Mouse (Mus musculus): ENCODE measurements around the gene Med20. TPM values are rescaled to one million over a fixed set of nuclear protein-coding genes. Genes with fewer than 3 reads are reported as not detected.

Med20 gene
- 18.0 and 33.5 TPM in 2 replicates for total RNA-seq (2017)

DNA sequence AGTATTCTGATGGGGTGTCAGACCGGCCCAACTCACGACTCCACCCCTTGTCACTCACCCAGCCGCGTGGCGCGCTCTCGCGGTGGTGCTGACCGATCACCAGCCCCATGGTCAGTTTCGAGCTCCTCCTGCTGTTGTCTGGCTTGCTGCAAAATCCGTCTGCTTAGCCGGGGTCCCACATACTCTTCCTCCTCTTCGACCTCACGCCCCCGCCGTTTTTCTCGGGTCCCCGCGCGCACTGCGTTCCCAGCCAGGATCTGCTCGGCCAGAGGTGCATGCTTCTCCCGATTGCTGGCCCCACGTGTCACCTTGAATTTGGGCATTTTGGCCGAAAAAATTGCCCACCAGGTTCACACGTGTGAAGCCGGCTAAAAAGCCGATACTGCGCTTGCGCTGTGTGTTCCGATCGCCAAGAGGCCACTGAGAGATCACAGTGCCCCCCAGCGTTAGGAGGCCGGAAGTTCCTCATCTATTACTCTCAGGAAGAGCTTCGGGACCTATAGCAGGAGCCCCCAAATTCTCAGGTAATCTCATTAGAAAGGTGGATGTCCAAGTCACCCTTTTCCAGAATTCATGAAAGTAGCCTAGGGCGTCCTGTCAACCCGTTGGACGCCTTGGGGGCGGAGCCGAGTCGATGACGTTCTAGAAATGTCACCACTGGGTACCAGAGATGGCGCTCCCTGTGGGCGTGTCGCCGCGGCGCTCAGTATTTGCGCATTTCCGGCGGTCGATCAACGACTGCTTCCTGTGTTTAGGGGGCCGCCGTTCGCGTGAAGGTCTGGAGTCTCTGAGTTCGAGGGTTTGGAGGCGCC, at the start of gene Med20, which contains the start of the genes Bysl and Gm20517:
TSS of gene Med20 (plus strand) at position 734 of the 812 bp plus-strand sequence.
TSS of gene Bysl (minus strand) at position 644 of the 812 bp plus-strand sequence.
TSS of gene Gm20517 (plus strand) at position 741 of the 812 bp plus-strand sequence.
- peak; percentile 92 to 94 for ATAC-seq (replicated peaks in 1 of 2; ENCODE audit: insufficient read depth in 1 of 2, low FRiP score in 2 of 2, low TSS enrichment in 1 of 2, low read depth in 1 of 2, poor library complexity in 2 of 2, severe bottlenecking in 2 of 2)

DNA sequence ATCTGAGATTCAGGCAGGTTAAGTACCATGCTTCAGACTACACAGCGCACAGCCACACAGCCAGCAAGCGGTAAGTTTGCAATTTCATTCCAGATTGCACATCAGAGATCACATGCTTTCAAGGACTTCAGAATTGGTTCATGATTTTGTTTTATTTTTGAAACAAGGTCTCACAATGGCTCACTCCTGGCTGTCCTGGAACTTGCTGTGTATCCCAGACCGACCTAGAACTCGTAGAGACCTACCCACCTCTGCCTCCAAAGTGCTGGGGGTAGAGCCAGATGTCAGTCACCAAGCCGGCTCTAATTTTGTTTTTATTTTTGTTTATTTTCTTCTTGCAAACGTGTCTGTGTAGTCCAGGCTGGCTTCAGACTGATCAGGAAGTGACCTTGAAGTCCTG, 48.5 kb upstream of the Med20 start:
- ATAC-seq (replicated peaks in 1 of 2; ENCODE audit: insufficient read depth in 1 of 2, low FRiP score in 2 of 2, low TSS enrichment in 1 of 2, low read depth in 1 of 2, poor library complexity in 2 of 2, severe bottlenecking in 2 of 2): no peak

DNA sequence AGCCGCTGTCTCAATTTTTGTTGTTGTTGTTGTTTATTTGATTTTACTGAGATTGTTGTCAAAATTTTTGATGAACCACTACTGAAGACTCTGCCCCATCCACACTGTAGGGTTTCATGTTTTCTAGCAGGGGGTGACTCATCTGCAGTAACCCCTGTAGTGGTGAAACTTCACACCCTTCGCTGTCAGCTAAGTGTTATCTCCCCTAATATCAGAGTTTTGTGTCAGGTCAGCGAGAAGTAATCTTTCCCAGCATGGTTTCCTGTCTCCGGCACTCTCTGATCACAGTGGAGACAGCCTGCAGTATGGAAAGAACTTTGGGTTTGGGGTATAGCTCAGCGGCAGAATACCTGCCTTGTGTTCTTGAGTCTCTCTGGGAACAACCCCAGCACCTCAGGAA, 46.8 kb upstream of the Med20 start:
- no peak for ATAC-seq (replicated peaks in 1 of 2; ENCODE audit: insufficient read depth in 1 of 2, low FRiP score in 2 of 2, low TSS enrichment in 1 of 2, low read depth in 1 of 2, poor library complexity in 2 of 2, severe bottlenecking in 2 of 2)

DNA sequence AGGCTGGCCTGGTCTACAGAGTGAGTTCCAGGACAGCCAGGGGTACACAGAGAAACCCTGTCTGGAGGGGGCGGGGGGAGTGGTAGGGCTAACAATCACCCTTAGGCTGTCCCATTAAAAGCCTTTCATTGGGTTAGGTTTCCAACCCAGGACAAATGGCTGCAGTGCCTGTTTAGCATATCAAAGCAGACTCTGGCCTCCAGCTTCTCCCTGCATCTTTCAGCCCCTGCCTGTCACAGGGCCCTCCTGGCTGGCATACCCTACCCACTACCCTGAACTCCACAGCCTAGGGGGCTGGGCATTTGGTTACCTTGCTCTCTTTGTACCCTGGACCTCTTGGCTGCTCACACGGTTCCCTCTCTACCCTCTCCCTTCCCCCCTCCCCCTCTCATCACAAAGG, 45.2 kb upstream of the Med20 start:
- no peak for ATAC-seq (replicated peaks in 1 of 2; ENCODE audit: insufficient read depth in 1 of 2, low FRiP score in 2 of 2, low TSS enrichment in 1 of 2, low read depth in 1 of 2, poor library complexity in 2 of 2, severe bottlenecking in 2 of 2)

DNA sequence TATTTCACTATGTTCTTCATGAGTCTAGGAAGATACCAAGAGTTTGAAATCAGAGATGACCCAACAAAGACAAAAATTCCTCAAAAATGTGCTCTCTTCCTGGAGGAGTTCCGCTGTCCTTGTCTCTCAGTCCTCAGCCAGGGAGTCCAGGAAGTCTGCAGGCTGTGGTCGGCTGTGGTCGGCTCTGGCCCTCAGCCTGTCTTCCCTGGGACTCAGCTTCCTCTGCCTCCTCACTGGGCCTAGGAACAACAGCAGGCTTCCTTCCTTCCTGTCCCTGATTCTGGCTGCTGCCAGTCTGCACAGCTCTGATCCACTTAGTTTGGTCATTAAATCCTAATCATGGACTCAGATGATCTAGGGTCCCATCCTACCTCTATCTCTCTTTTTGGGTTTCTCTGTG, 44.1 kb upstream of the Med20 start:
- peak; percentile 63 to 76; a peak in 3 of 4 replicates for ATAC-seq (replicated peaks in 1 of 2; ENCODE audit: insufficient read depth in 1 of 2, low FRiP score in 2 of 2, low TSS enrichment in 1 of 2, low read depth in 1 of 2, poor library complexity in 2 of 2, severe bottlenecking in 2 of 2)

DNA sequence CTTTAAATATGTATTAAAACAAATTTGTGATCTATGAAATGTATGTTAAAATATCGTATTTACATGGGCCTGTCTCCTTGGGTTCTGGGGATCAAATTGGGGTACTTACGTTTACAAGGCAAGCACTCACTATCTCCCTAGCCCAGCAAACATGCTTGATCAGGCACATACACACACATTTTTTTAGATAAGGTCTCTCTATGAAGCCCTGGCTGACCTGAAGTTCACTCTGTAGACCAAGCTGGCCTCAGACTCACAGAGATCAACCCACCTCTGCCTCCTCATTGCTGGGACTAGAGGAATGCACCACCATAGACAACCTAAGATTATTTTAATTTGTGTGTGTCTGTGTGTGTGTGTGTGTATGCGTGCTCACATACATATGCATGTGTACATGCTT, 43.0 kb upstream of the Med20 start:
- no peak for ATAC-seq (replicated peaks in 1 of 2; ENCODE audit: insufficient read depth in 1 of 2, low FRiP score in 2 of 2, low TSS enrichment in 1 of 2, low read depth in 1 of 2, poor library complexity in 2 of 2, severe bottlenecking in 2 of 2)

DNA sequence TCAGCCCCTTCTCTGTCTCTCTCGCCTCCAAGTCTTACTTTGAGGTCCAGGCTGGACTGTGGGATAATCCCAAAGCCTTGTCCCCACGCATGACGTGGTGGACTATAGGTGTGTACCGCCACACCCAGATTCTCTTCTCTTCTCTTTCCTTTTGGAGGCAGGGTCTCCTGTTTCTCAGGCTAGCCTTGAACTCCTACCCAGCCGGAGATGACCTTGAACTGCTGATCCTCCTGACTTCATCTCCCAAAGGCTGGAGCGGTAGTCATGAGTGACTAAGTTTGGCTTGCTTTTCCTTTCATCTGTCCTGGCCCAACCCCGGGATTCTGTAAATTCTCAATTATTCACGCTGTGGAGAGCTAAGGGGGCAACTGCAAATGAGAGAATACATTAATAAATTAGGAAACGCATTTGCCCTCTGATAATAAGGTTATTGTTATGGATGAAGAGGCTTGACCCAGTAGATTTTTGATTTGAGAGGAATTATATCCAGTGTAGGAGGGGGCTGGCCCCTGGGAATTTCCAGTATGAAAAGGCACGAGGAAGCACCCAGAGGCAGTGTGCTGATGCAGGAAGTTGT, 42.3 kb upstream of the Med20 start:
- ATAC-seq (replicated peaks in 1 of 2; ENCODE audit: insufficient read depth in 1 of 2, low FRiP score in 2 of 2, low TSS enrichment in 1 of 2, low read depth in 1 of 2, poor library complexity in 2 of 2, severe bottlenecking in 2 of 2): no peak

DNA sequence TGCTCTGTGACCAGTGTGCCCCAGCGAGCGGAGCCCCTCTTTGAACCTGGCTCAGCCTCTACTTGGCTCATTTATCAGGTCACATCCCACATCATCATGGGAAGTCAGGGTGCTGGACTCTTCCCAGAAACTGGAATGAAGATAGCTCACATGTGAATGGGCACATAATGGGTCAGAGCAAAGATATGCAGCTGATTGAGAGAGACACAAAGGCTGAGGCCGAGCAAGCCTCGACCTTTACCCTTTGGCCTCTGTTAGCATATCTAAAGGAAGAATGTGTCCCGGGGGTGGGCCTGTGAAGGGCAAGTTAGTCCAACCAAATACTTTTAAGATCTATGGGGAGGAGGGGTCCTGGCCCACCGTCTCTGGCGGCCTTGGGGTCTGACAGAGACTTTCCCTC, 39.8 kb upstream of the Med20 start:
- no peak for ATAC-seq (replicated peaks in 1 of 2; ENCODE audit: insufficient read depth in 1 of 2, low FRiP score in 2 of 2, low TSS enrichment in 1 of 2, low read depth in 1 of 2, poor library complexity in 2 of 2, severe bottlenecking in 2 of 2)

DNA sequence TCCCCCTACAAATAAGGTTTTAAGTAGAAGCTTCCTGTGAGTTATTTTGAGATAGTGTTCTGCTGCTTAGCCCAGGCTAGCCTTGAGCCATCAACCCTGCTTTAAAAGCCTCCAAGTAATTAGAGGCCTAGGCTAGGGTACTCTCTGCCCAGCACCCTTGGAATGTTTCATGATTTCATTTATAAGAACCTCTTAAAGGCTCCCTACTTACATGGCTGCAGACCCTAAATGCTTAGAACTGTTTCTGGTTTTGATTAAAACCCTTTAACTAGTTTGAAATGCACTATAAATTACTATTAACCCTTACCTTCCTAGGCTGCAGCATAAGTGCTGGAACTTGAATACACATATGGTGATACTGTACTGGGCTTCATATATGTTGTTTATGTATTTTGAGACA, 38.9 kb upstream of the Med20 start:
- no peak for ATAC-seq (replicated peaks in 1 of 2; ENCODE audit: insufficient read depth in 1 of 2, low FRiP score in 2 of 2, low TSS enrichment in 1 of 2, low read depth in 1 of 2, poor library complexity in 2 of 2, severe bottlenecking in 2 of 2)

DNA sequence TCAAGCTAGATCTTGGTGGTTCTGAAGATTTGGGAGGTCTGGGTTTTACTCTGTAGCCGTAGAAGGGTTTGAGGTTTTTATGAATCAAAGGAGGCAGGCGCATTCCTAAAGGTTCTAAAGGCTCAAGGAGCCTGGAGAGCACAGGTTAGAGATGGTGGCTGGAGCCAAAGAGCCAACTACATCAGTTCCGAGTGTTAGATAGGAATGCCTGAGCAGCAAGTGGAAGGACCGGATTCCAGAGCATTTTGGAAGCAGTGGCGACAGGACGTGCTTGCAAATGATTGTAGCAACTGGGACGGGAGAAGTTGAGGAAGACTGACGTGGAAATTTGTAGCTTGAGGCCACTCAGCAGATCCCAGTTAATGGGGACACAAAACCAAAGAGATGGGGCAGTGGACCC, 37.4 kb upstream of the Med20 start:
- no peak for ATAC-seq (replicated peaks in 1 of 2; ENCODE audit: insufficient read depth in 1 of 2, low FRiP score in 2 of 2, low TSS enrichment in 1 of 2, low read depth in 1 of 2, poor library complexity in 2 of 2, severe bottlenecking in 2 of 2)

DNA sequence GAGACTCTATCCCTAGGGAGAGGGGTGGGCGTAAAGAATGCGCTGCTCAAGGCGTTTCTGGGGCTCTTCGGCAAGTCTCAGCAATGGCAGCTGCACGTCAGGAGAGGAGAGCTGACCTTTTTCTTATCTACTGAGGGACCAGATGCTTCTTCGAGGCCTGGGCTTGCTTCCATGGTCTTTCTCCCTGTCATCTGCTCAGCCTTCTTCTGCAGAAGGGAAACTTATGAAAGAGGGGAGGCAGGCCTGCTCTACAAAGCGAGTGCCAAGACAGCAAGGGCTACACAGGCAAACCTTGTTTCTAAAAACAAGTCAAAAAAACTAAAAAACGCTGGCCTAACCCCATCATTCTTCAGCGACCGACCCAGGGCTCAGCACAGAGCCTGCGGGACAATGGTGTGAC, 36.6 kb upstream of the Med20 start:
- no peak for ATAC-seq (replicated peaks in 1 of 2; ENCODE audit: insufficient read depth in 1 of 2, low FRiP score in 2 of 2, low TSS enrichment in 1 of 2, low read depth in 1 of 2, poor library complexity in 2 of 2, severe bottlenecking in 2 of 2)

DNA sequence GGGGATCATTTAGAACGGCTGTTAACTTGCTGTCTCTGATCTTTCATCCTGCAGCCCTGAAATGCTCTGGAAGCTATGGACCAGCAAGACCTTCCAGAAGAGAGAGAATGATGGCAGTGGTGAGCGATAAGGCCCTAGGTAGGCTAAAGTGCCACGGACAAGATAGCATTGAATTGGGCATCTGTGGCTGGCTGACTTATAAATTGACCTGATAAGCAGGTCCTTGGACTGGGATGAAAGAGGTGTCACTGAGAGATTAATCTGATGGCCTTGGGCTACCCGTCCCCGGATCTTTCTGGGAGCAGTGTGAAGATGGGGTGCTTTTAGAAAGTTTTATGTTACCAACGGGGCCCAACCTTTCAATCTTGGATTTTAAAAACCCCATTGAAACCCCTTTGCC, 32.7 kb upstream of the Med20 start:
- no peak for ATAC-seq (replicated peaks in 1 of 2; ENCODE audit: insufficient read depth in 1 of 2, low FRiP score in 2 of 2, low TSS enrichment in 1 of 2, low read depth in 1 of 2, poor library complexity in 2 of 2, severe bottlenecking in 2 of 2)

DNA sequence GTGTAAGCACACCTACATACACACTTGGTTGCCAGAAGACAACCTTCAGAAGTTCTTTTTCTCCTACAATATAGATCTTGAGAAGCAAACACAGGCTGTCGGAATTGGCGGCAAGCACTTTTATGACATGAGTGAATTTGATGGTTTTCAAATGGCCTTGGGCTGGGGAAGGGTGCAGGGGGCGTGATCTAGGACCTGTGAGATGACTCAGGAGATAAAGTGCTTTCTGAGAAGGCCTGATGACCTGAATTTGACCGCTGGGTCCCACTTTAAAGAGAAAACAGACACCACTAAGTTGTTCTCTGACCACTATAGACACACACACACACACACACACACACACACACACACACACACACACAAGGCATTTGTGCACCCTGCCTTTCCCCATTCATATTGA, 30.4 kb upstream of the Med20 start:
- no peak for ATAC-seq (replicated peaks in 1 of 2; ENCODE audit: insufficient read depth in 1 of 2, low FRiP score in 2 of 2, low TSS enrichment in 1 of 2, low read depth in 1 of 2, poor library complexity in 2 of 2, severe bottlenecking in 2 of 2)

DNA sequence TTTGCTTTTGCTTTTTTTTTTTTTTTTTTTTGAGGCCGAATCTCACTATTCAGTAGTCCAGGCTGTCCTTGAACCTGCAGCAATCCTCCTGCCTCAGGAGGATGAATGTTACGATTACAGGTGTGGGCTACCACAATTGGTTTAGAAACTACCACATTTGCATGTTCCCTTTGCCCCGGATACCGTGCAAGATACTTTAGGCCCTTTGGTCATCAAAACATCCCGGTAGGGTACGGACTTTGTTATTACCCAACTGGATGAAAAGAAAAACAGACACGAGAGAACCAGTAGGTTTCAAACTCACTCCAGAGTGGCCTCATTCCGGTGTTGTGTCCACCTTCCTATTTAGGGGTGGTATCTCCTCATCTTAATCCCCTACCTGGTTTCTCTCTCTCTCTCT, 22.9 kb upstream of the Med20 start:
- no peak for ATAC-seq (replicated peaks in 1 of 2; ENCODE audit: insufficient read depth in 1 of 2, low FRiP score in 2 of 2, low TSS enrichment in 1 of 2, low read depth in 1 of 2, poor library complexity in 2 of 2, severe bottlenecking in 2 of 2)

DNA sequence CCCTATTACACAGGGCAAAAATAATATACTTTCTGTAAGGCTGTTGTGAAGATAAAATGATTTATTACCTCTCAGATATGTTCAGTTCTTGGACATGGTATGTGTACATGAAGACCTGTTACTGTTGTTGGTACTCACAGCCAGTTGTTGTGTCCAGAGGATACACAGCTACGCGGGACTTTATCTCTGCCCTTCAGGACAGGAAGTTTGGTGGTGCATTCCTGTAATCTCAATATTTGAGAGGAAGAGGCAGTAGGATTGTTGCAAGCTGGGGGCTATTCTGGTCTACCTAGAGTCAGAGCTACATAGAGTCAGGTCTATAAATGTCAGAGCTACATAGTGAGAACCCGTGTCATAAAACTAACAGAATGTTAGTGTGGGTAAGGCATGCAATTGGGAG, 20.3 kb upstream of the Med20 start:
- ATAC-seq (replicated peaks in 1 of 2; ENCODE audit: insufficient read depth in 1 of 2, low FRiP score in 2 of 2, low TSS enrichment in 1 of 2, low read depth in 1 of 2, poor library complexity in 2 of 2, severe bottlenecking in 2 of 2): no peak

DNA sequence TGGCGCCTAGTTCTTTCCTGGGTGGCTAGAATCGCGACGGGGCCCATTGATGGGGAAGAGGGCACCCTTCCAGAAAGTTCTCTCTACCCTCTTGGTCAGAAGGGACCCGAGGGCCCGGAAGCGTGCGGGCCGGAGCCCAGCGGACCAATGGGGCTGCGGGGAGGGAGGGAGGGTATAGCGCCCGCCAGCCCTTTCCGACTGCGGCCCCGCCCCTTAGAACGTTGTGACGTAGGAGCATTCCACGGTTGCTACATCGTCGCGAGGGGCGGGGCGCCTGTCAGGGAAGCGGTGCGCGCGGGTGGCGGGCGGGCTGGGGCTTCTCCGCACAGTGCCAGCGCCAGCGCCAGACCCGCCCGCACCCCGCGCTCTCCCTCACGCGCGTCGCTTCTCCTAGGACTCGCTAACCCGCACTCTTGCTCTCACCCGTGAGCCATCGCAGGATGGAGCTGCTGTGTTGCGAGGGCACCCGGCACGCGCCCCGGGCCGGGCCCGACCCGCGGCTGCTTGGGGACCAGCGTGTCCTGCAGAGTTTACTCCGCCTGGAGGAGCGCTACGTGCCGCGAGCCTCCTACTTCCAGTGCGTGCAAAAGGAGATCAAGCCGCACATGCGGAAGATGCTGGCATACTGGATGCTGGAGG, 18.0 kb upstream of the Med20 start:
- ATAC-seq (replicated peaks in 1 of 2; ENCODE audit: insufficient read depth in 1 of 2, low FRiP score in 2 of 2, low TSS enrichment in 1 of 2, low read depth in 1 of 2, poor library complexity in 2 of 2, severe bottlenecking in 2 of 2): peak; percentile 51 to 68

DNA sequence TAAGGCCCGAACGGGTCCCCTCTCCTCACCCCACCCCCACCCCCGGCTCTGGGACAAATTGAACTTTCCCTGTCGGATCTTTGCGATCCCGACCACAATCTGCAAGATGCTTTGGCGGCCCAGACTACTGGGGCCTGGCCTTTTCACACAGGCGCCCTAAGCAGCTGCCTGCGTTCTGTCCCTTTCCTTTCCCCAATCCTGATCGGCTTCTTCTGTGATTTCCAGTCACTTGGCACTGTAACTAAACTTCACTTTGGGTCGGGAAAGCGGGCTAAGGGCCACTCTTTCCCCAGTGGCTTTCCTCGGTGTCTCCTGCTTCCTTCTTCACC, 17.6 kb upstream of the Med20 start:
- ATAC-seq (replicated peaks in 1 of 2; ENCODE audit: insufficient read depth in 1 of 2, low FRiP score in 2 of 2, low TSS enrichment in 1 of 2, low read depth in 1 of 2, poor library complexity in 2 of 2, severe bottlenecking in 2 of 2): no peak

DNA sequence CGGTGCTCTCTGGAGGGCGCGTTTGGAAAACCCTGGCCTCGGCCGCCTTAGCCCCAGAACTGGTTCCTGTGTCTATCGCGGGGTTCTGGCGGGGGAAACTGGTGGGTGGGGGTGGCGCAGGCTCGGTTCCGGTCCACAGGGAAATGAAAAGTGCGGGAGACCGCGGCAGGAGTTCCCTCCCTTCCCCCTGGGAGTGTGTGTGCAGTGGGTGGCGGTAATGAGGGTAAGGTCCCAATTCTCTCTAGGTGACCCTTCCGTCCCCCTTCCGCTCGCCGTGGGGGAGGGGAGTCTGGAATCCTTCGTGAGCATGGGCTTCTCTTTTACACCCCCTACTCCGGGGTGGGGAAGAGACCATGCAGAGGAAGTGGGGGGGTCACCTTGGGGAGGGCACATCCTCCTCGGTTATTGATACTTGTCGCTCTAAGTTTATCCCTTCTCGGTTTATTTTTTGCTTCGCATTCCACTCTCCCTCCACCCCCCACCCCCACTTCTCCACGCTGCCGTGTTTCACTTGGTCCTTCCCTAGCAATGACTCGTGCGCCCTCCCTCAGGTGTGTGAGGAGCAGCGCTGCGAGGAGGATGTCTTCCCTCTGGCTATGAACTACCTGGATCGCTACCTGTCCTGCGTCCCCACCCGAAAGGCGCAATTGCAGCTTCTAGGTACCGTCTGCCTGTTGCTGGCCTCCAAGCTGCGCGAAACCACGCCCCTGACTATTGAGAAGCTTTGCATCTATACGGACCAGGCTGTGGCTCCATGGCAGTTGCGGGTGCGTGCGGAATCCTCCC, 17.0 kb upstream of the Med20 start:
- ATAC-seq (replicated peaks in 1 of 2; ENCODE audit: insufficient read depth in 1 of 2, low FRiP score in 2 of 2, low TSS enrichment in 1 of 2, low read depth in 1 of 2, poor library complexity in 2 of 2, severe bottlenecking in 2 of 2): no peak

Data from hematopoietic stem cell, adult 5-6 weeks (primary cell).